ENCODE assay signal across 23 mouse cellular contexts in the genomic region with DNA sequence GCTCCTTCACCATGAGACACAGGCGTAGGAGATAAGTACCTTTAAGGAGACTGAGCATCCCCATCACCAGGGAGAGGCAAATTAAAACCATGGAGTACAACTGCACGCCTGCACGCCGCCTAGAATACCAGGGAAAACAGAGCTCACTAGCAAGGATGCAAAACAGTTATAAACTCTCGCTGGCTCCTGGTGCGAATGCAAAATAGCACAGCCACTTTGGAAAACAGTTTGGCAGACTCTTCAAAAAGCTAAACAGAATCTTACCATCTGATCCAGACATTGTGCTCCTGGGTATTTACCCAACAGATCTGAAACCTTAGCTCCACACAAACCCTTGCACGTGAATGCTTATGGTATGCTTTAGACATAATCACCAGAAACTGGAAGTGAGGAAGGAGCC.
DNase-seq lines count a peak whose midpoint lies in the region; ATAC-seq lines count a peak whose summit lies in the region.
"Had no signal": no experiment of that assay in that cellular context is flagged by ENCODE, and none has a peak within 500 bp of the region (broad histone marks: within the 10 kb centered on the region; RNA-seq: fewer than 3 reads in every experiment).

No protein-coding gene starts in this region.

- H3K9ac ChIP-seq in embryonic facial prominence, embryonic 14.5 days (ENCODE audit: low read depth, low read length) = no peak overlapping the region
- H3K9ac ChIP-seq: embryonic facial prominence, embryonic 13.5 days; forebrain, embryonic 15.5 days; heart, embryonic 15.5 days; hindbrain, embryonic 15.5 days; liver, embryonic 13.5 days had no signal

- DNase-seq in embryonic facial prominence, embryonic 14.5 days (ENCODE audit: low spot score) = peak; percentile 8
- DNase-seq in embryonic facial prominence, embryonic 10.5 days (ENCODE audit: low spot score) = no peak
- DNase-seq in left cerebral cortex, postnatal 14 days (ENCODE audit: low spot score in 2 of 2) = peak; percentile 45 to 62
- DNase-seq in left cerebral cortex, adult 11 months (ENCODE audit: low spot score) = no peak
- peak; percentile 29 to 51 for DNase-seq in frontal cortex, postnatal 36 days (ENCODE audit: low spot score in 2 of 2)
- peak; percentile 43 for DNase-seq in right cerebral cortex, postnatal 25 days
- DNase-seq in cerebellum, postnatal 25 days = no peak
- DNase-seq in hindbrain, embryonic 10.5 days (ENCODE audit: low spot score) = no peak
- DNase-seq: adrenal gland, postnatal 14 days; cerebellum, postnatal 10 days; heart, postnatal 36 days; kidney, adult 2 months; kidney, postnatal 10 days; liver, embryonic 13.5 days; lung, adult 2 months; lung, postnatal 14 days; midbrain, embryonic 14.5 days; thymus, adult 2 months; thymus, postnatal 4 days had no signal

- 71% methylated on average over 7 of the region's 7 CpGs for WGBS in embryonic facial prominence, embryonic 14.5 days
- WGBS in embryonic facial prominence, embryonic 10.5 days = 83% methylated on average over 7 of the region's 7 CpGs
- 90% methylated on average over 7 of the region's 7 CpGs for WGBS in hindbrain, embryonic 10.5 days

- ATAC-seq in embryonic facial prominence, embryonic 14.5 days (ENCODE audit: low read depth) = no peak
- ATAC-seq: forebrain, embryonic 15.5 days had no signal

- no peaks in the 10 kb centered on the region for H3K27me3 ChIP-seq in embryonic facial prominence, embryonic 14.5 days (replicated peaks; ENCODE audit: control insufficient read depth, insufficient read depth, low read length)
- no peaks in the 10 kb centered on the region for H3K27me3 ChIP-seq in embryonic facial prominence, embryonic 10.5 days (replicated peaks; ENCODE audit: low read depth, poor library complexity, severe bottlenecking)
- H3K27me3 ChIP-seq in hindbrain, embryonic 10.5 days (ENCODE audit: insufficient read depth, poor library complexity, severe bottlenecking) = no peaks in the 10 kb centered on the region
- H3K27me3 ChIP-seq: embryonic facial prominence, embryonic 13.5 days; forebrain, embryonic 15.5 days; heart, embryonic 15.5 days; hindbrain, embryonic 15.5 days; liver, embryonic 13.5 days had no signal

- H3K9me3 ChIP-seq in embryonic facial prominence, embryonic 14.5 days (ENCODE audit: control insufficient read depth, low read length) = no peaks in the 10 kb centered on the region
- no peaks in the 10 kb centered on the region for H3K9me3 ChIP-seq in embryonic facial prominence, embryonic 10.5 days
- H3K9me3 ChIP-seq in hindbrain, embryonic 10.5 days = no peaks in the 10 kb centered on the region
- H3K9me3 ChIP-seq: embryonic facial prominence, embryonic 13.5 days; forebrain, embryonic 15.5 days; heart, embryonic 15.5 days; hindbrain, embryonic 15.5 days; liver, embryonic 13.5 days had no signal

- H3K4me3 ChIP-seq in embryonic facial prominence, embryonic 14.5 days (ENCODE audit: low read depth, low read length) = no peak overlapping the region
- H3K4me3 ChIP-seq in embryonic facial prominence, embryonic 10.5 days = no peak overlapping the region
- H3K4me3 ChIP-seq in hindbrain, embryonic 10.5 days = no peak overlapping the region
- H3K4me3 ChIP-seq: embryonic facial prominence, embryonic 13.5 days; forebrain, embryonic 15.5 days; heart, embryonic 15.5 days; hindbrain, embryonic 15.5 days; liver, embryonic 13.5 days had no signal

- H3K4me2 ChIP-seq in embryonic facial prominence, embryonic 14.5 days (ENCODE audit: low read depth, low read length) = no peak overlapping the region
- H3K4me2 ChIP-seq: embryonic facial prominence, embryonic 13.5 days; forebrain, embryonic 15.5 days; heart, embryonic 15.5 days; hindbrain, embryonic 15.5 days; liver, embryonic 13.5 days had no signal

- H3K4me1 ChIP-seq in embryonic facial prominence, embryonic 14.5 days (ENCODE audit: control insufficient read depth, insufficient read depth, low read length) = no peaks in the 10 kb centered on the region
- H3K4me1 ChIP-seq in embryonic facial prominence, embryonic 10.5 days = 0 out of 2 replicates have a peak, but pooled peaks cover 3% of the 10 kb centered on the region
- 0 out of 2 replicates have a peak, but pooled peaks cover 8% of the 10 kb centered on the region for H3K4me1 ChIP-seq in hindbrain, embryonic 10.5 days (replicated peaks)
- H3K4me1 ChIP-seq: embryonic facial prominence, embryonic 13.5 days; heart, embryonic 15.5 days; liver, embryonic 13.5 days had no signal

- no peak overlapping the region for H3K27ac ChIP-seq in embryonic facial prominence, embryonic 14.5 days (replicated peaks; ENCODE audit: low read depth, low read length)
- no peak overlapping the region for H3K27ac ChIP-seq in embryonic facial prominence, embryonic 10.5 days (replicated peaks)
- no peak overlapping the region for H3K27ac ChIP-seq in hindbrain, embryonic 10.5 days
- H3K27ac ChIP-seq: embryonic facial prominence, embryonic 13.5 days; forebrain, embryonic 15.5 days; heart, embryonic 15.5 days; hindbrain, embryonic 15.5 days; liver, embryonic 13.5 days had no signal

- intact Hi-C loops in left cerebral cortex, postnatal 14 days (cut with DNase I) = no loop called here

- no peaks in the 10 kb centered on the region for H3K36me3 ChIP-seq in embryonic facial prominence, embryonic 14.5 days (ENCODE audit: control insufficient read depth, insufficient read depth, low read length)
- no peaks in the 10 kb centered on the region for H3K36me3 ChIP-seq in embryonic facial prominence, embryonic 10.5 days (replicated peaks)
- no peaks in the 10 kb centered on the region for H3K36me3 ChIP-seq in hindbrain, embryonic 10.5 days
- H3K36me3 ChIP-seq: embryonic facial prominence, embryonic 13.5 days; forebrain, embryonic 15.5 days; heart, embryonic 15.5 days; hindbrain, embryonic 15.5 days; liver, embryonic 13.5 days had no signal

Comparison
In these comparisons a context has a peak if more than half of its experiments do, and no peak if none do; other contexts are left out.
1. DNase-seq: peak in embryonic facial prominence, embryonic 14.5 days (single experiment), left cerebral cortex, postnatal 14 days (2 of 2), frontal cortex, postnatal 36 days (2 of 2) and right cerebral cortex, postnatal 25 days (single experiment); none in embryonic facial prominence, embryonic 10.5 days (single experiment), left cerebral cortex, adult 11 months (single experiment), cerebellum, postnatal 25 days (0 of 2) and hindbrain, embryonic 10.5 days (single experiment).